Mouse (Mus musculus) myocyte (in vitro differentiated cells): Measurements from ENCODE around the gene Arhgap15. TPM values are rescaled to one million over a fixed set of nuclear protein-coding genes. Genes with fewer than 3 reads are reported as not detected.

Experiments used
- H3K27me3 ChIP-seq: one replicate; pipeline ENCODE4 v1.6.1; 2011; ENCODE audit not compliant: control insufficient read depth, insufficient read depth, insufficient read length
- H3K36me3 ChIP-seq: one replicate; pipeline ENCODE4 v1.6.1; 2011; ENCODE audit not compliant: control insufficient read depth, insufficient read depth
- H3K4me2 ChIP-seq: one replicate; pipeline ENCODE4 v1.6.1; 2011; ENCODE audit warnings: low read depth, control low read depth
- H3K4me3 ChIP-seq: one replicate; pipeline ENCODE4 v1.5.1; 2011; ENCODE audit warnings: mild to moderate bottlenecking, control low read depth, moderate library complexity
- H3K79me2 ChIP-seq: one replicate; pipeline ENCODE4 v1.6.1; 2011; ENCODE audit not compliant: control insufficient read depth, insufficient read depth
- H3ac ChIP-seq: one replicate; pipeline ENCODE4 v1.6.1; 2011; ENCODE audit not compliant: control insufficient read depth, insufficient read length
- CEBPB ChIP-seq: IDR thresholded peaks from 2 replicates; pipeline ENCODE4 v1.6.1; 2011; ENCODE audit warnings: mild to moderate bottlenecking, moderate library complexity; ENCODE audit not compliant: poor library complexity, insufficient read depth, severe bottlenecking
- E2F4 ChIP-seq: IDR thresholded peaks from one replicate; pipeline ENCODE4 v1.6.1; 2011; ENCODE audit warnings: mild to moderate bottlenecking, control low read depth, moderate library complexity; ENCODE audit not compliant: insufficient read depth
- MAX ChIP-seq: IDR thresholded peaks from one replicate; pipeline ENCODE4 v1.6.1; 2011; ENCODE audit warnings: low read depth, mild to moderate bottlenecking, control low read depth
- MYOD1 ChIP-seq, 3 experiments: IDR thresholded peaks; one replicate each; pipeline ENCODE4 v1.6.1; 2011; ENCODE audit warnings: control low read depth in 2 of 3, low read depth in 2 of 3, mild to moderate bottlenecking in 2 of 3, moderate library complexity in 1 of 3; ENCODE audit not compliant: insufficient read length in 2 of 3, control insufficient read depth in 1 of 3
- MYOG ChIP-seq, 3 experiments: IDR thresholded peaks; one replicate each; pipeline ENCODE4 v1.6.1; 2011; ENCODE audit warnings: control low read depth in 2 of 3, low read depth in 2 of 3, mild to moderate bottlenecking in 2 of 3; ENCODE audit not compliant: insufficient read length in 2 of 3, control insufficient read depth in 1 of 3, insufficient read depth in 1 of 3
- POLR2A ChIP-seq: IDR thresholded peaks from one replicate; pipeline ENCODE4 v1.6.1; 2011; ENCODE audit warnings: low read depth, mild to moderate bottlenecking, control low read depth, moderate library complexity; ENCODE audit not compliant: insufficient read length
- POLR2AphosphoS2 ChIP-seq: IDR thresholded peaks from one replicate; pipeline ENCODE4 v1.6.1; 2011; ENCODE audit warnings: low read depth, control low read depth; ENCODE audit not compliant: insufficient read length
- REST ChIP-seq: IDR thresholded peaks from one replicate; pipeline ENCODE4 v1.6.1; 2011; ENCODE audit warnings: mild to moderate bottlenecking, control low read depth, moderate library complexity; ENCODE audit not compliant: insufficient read depth, insufficient read length
- SRF ChIP-seq: IDR thresholded peaks from one replicate; pipeline ENCODE4 v1.6.1; 2011; ENCODE audit warnings: low read depth; ENCODE audit not compliant: control insufficient read depth, insufficient read length
- TCF12 ChIP-seq: IDR thresholded peaks from one replicate; pipeline ENCODE4 v1.6.1; 2011; ENCODE audit warnings: mild to moderate bottlenecking, control low read depth; ENCODE audit not compliant: poor library complexity, insufficient read depth, severe bottlenecking
- TCF3 ChIP-seq: IDR thresholded peaks from one replicate; pipeline ENCODE4 v1.6.1; 2011; ENCODE audit warnings: low read depth, control low read depth; ENCODE audit not compliant: insufficient read length
- USF1 ChIP-seq: IDR thresholded peaks from one replicate; pipeline ENCODE4 v1.6.1; 2011; ENCODE audit warnings: low read depth, mild to moderate bottlenecking, control low read depth, moderate library complexity
- polyA plus RNA-seq: library from polyadenylated mRNA; unstranded; fragments of >200 nt; fragmentation: generic; extraction: Trizol; gene quantifications from one replicate; pipeline ENCODE4 v1.2.1, GENCODE M21; 2012; ENCODE audit warnings: missing spikeins

The Arhgap15 gene
- polyA plus RNA-seq, 1 experiment = not detected

DNA sequence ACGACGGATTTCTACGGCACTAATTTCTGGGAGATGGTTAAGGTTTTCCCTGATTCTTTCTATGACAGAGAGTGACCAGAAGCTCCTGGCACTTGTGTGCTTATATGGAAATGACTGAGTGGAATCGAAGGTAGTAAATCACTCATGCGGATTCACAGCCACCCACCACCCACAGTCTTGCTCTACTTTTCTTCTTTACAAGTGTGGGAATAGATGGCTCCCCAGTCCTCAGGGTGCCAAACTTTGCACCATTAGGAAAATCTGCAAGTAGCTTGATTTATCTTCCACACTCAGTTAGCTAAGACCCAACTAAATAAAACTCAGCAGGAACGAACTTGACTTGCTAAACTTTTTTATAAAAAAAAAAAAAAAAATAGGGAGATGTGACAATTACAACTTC is 331.9 kb downstream of the Arhgap15 start:
- H3K4me2 ChIP-seq = no peak overlapping the region
- H3K4me3 ChIP-seq = no peak overlapping the region
- H3K79me2 ChIP-seq = no peaks in the 10 kb centered on the region
- no peak overlapping the region for H3ac ChIP-seq
- TF ChIP-seq MYOD1 (IDR thresholded peaks at IDR 0.05; ENCODE audit: control insufficient read depth in 1 of 3, insufficient read length in 2 of 3, low read depth in 2 of 3) (no peak), REST (no peak), E2F4 (no peak), MAX (no peak), CEBPB (no peak), SRF (no peak), MYOG (IDR thresholded peaks at IDR 0.05; ENCODE audit: control insufficient read depth in 1 of 3, insufficient read depth in 1 of 3, insufficient read length in 2 of 3, low read depth in 2 of 3) (no peak), TCF12 (no peak), POLR2AphosphoS2 (no peak), TCF3 (no peak), POLR2A (no peak), USF1 (no peak)
- H3K36me3 ChIP-seq = no peaks in the 10 kb centered on the region
- no peaks in the 10 kb centered on the region for H3K27me3 ChIP-seq

DNA sequence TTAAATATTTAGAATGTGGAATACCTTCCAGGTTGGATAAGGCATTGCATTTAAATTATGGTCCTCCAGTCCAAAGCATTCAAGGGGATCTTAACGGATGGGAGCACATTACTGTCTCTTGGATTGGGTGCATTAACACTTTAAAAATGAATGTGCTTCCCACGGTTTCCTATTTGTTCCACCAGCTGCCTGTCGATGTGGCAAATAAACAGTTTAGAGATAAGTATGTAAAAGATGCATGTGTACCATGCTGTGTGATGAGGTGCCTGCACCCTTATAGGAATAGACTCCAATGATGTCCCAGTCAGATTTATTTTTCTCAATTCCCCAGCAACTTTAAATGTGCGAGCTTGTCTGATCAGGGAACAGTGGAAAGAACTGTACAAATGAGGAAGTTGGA is 332.6 kb downstream of the Arhgap15 start:
- no peak overlapping the region for H3ac ChIP-seq
- H3K4me3 ChIP-seq = no peak overlapping the region
- H3K4me2 ChIP-seq = no peak overlapping the region
- H3K27me3 ChIP-seq = no peaks in the 10 kb centered on the region
- no peaks in the 10 kb centered on the region for H3K79me2 ChIP-seq
- no peaks in the 10 kb centered on the region for H3K36me3 ChIP-seq
- TF ChIP-seq MYOD1 (IDR thresholded peaks at IDR 0.05; ENCODE audit: control insufficient read depth in 1 of 3, insufficient read length in 2 of 3, low read depth in 2 of 3) (no peak), CEBPB (no peak), E2F4 (no peak), REST (no peak), USF1 (no peak), MAX (no peak), SRF (no peak), MYOG (IDR thresholded peaks at IDR 0.05; ENCODE audit: control insufficient read depth in 1 of 3, insufficient read depth in 1 of 3, insufficient read length in 2 of 3, low read depth in 2 of 3) (no peak), TCF12 (no peak), TCF3 (no peak), POLR2AphosphoS2 (no peak), POLR2A (no peak)

DNA sequence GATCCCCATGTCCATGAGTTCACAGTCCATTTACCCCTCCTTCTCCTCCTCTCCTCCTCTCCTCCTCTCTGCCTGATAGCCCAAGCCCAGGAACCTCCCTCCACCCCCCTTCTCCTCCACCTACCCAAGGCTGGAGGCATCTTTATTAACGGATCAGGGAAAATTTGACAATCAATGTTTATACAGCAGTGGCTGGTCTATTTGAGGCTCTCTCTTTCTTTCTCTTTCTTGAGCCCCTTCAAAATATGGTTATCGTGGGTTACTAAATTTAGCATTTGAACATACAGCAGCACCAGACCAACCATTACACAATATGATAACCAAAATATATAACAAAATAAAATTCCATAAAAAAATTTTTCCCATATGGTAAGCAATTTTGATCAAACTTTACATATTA is 335.8 kb downstream of the Arhgap15 start:
- H3K27me3 ChIP-seq = no peaks in the 10 kb centered on the region
- H3K79me2 ChIP-seq = no peaks in the 10 kb centered on the region
- no peak overlapping the region for H3K4me2 ChIP-seq
- no peak for TF ChIP-seq REST
- no peak for TF ChIP-seq TCF12
- no peak for TF ChIP-seq POLR2A
- no peak for TF ChIP-seq E2F4
- no peak for TF ChIP-seq TCF3
- TF ChIP-seq CEBPB = no peak
- TF ChIP-seq POLR2AphosphoS2 = no peak
- no peak for TF ChIP-seq USF1
- TF ChIP-seq MYOG (IDR thresholded peaks at IDR 0.05; ENCODE audit: control insufficient read depth in 1 of 3, insufficient read depth in 1 of 3, insufficient read length in 2 of 3, low read depth in 2 of 3) = no peak
- TF ChIP-seq SRF = no peak
- TF ChIP-seq MAX = no peak
- TF ChIP-seq MYOD1 (IDR thresholded peaks at IDR 0.05; ENCODE audit: control insufficient read depth in 1 of 3, insufficient read length in 2 of 3, low read depth in 2 of 3) = no peak
- H3ac ChIP-seq = no peak overlapping the region
- H3K4me3 ChIP-seq = no peak overlapping the region
- H3K36me3 ChIP-seq = no peaks in the 10 kb centered on the region

- Histone ChIP-seq H3K27me3 (no peaks in the 10 kb centered on the region), H3K79me2 (no peaks in the 10 kb centered on the region), H3K4me3 (no peak overlapping the region), H3K36me3 (no peaks in the 10 kb centered on the region), H3ac (no peak overlapping the region), H3K4me2 (no peak overlapping the region)
- no peak for TF ChIP-seq MYOD1 (IDR thresholded peaks at IDR 0.05; ENCODE audit: control insufficient read depth in 1 of 3, insufficient read length in 2 of 3, low read depth in 2 of 3)
- no peak for TF ChIP-seq POLR2A
- TF ChIP-seq MAX = no peak
- TF ChIP-seq POLR2AphosphoS2 = no peak
- TF ChIP-seq REST = no peak
- TF ChIP-seq SRF = no peak
- no peak for TF ChIP-seq CEBPB
- TF ChIP-seq TCF12 = no peak
- TF ChIP-seq USF1 = no peak
Observed at GRCm38 (mm10) chr2:44086403-44087056, 337.9 kb downstream of the Arhgap15 start.

DNA sequence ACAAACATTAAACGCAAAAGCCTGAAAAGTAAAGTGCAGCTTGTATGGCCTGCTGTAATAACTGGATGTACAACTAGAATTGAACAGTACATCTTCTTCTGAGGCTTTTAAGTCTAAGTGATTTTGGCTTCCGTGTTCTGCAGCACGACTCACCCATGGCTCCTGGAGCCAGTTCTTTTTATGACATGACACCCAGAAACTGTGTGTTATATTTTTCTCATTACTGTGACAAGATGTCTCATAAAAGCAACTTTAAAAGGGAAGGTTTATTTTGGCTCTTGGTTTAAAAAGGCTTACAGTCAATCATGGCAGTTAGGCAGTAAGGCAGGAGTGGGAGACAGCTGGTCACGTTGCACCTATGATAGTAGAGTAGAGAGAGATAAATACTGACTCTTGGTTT is 349.9 kb downstream of the Arhgap15 start:
- TF ChIP-seq CEBPB = no peak
- no peak for TF ChIP-seq USF1
- TF ChIP-seq MYOD1 (IDR thresholded peaks at IDR 0.05; ENCODE audit: control insufficient read depth in 1 of 3, insufficient read length in 2 of 3, low read depth in 2 of 3) = no peak
- TF ChIP-seq TCF3 = no peak
- TF ChIP-seq TCF12 = no peak
- no peak for TF ChIP-seq SRF
- no peak for TF ChIP-seq E2F4
- no peak for TF ChIP-seq POLR2AphosphoS2
- no peak for TF ChIP-seq POLR2A
- no peak for TF ChIP-seq MYOG (IDR thresholded peaks at IDR 0.05; ENCODE audit: control insufficient read depth in 1 of 3, insufficient read depth in 1 of 3, insufficient read length in 2 of 3, low read depth in 2 of 3)
- TF ChIP-seq MAX = no peak
- no peak for TF ChIP-seq REST
- no peak overlapping the region for H3ac ChIP-seq
- H3K79me2 ChIP-seq = no peaks in the 10 kb centered on the region
- no peak overlapping the region for H3K4me3 ChIP-seq
- no peaks in the 10 kb centered on the region for H3K36me3 ChIP-seq
- H3K27me3 ChIP-seq = no peaks in the 10 kb centered on the region
- H3K4me2 ChIP-seq = no peak overlapping the region
